Mouse (Mus musculus): ENCODE data around the gene Gm21789. TPM values are rescaled to one million over a fixed set of nuclear protein-coding genes. Genes with fewer than 3 reads are reported as not detected.
"Not testable (repeated sequence)": the region's sequence is repeated elsewhere in the genome, so short reads cannot be mapped to it uniquely, and the experiment has no call there.

Gene Gm21789
- not detected in 2 replicates for polyA plus RNA-seq (2014; fragmentation: Nextera tagmentation; extraction: Ambion mirVana)

GRCm38 (mm10) chrX:32941468-32941867 is at the start of gene Gm21789:
Gene Gm21789 (plus strand): TSS chrX:32941768.
- H3K27ac ChIP-seq (replicated peaks; ENCODE audit: low read depth, low read length); H3K36me3 ChIP-seq (ENCODE audit: control insufficient read depth, insufficient read depth, low read length); DNase-seq (ENCODE audit: low spot score); H3K27me3 ChIP-seq (ENCODE audit: control insufficient read depth, insufficient read depth, low read length); ATAC-seq (ENCODE audit: insufficient number of reproducible peaks, low FRiP score, low TSS enrichment, low read depth); H3K4me2 ChIP-seq (ENCODE audit: low read depth, severe bottlenecking); H3K9ac ChIP-seq (ENCODE audit: low read length); H3K4me1 ChIP-seq (ENCODE audit: control insufficient read depth, insufficient read depth, low read length); H3K4me3 ChIP-seq (ENCODE audit: low read depth, low read length); H3K9me3 ChIP-seq (ENCODE audit: control insufficient read depth, low read length): not testable (repeated sequence)
- WGBS = no CpG with 5 or more reads among the region's 1 CpGs

DNA sequence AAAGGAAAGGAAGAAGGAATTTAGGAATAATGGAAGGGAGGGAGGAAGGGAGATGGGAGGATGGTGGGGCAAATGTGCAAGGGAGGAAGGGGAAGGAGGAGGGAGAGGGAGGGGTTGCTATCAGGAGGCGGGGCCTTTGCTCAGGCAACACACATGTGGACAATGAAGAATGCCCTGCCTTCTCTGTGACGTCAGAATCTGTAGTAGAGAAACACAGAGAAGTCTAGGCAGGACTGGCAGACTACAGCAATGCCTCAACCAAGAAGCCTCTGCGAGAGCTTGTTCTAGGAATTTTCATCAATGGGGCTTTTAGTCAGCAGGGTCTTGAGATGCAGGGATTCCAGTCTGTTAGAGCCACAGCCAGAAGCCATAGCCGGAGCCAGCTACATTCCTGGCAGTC is 47.2 kb upstream of the Gm21789 start, which contains the start of gene Btbd35f30:
Gene Btbd35f30 (plus strand): TSS at position 301 of the 400 bp plus-strand sequence.
- not testable (repeated sequence) for H3K9ac ChIP-seq (ENCODE audit: low read length); DNase-seq (ENCODE audit: low spot score); H3K4me1 ChIP-seq (ENCODE audit: control insufficient read depth, insufficient read depth, low read length); H3K4me3 ChIP-seq (ENCODE audit: low read depth, low read length); ATAC-seq (ENCODE audit: insufficient number of reproducible peaks, low FRiP score, low TSS enrichment, low read depth); H3K27ac ChIP-seq (replicated peaks; ENCODE audit: low read depth, low read length); H3K9me3 ChIP-seq (ENCODE audit: control insufficient read depth, low read length); H3K4me2 ChIP-seq (ENCODE audit: low read depth, severe bottlenecking); H3K27me3 ChIP-seq (ENCODE audit: control insufficient read depth, insufficient read depth, low read length); H3K36me3 ChIP-seq (ENCODE audit: control insufficient read depth, insufficient read depth, low read length)
- no CpG with 5 or more reads among the region's 4 CpGs for WGBS

DNA sequence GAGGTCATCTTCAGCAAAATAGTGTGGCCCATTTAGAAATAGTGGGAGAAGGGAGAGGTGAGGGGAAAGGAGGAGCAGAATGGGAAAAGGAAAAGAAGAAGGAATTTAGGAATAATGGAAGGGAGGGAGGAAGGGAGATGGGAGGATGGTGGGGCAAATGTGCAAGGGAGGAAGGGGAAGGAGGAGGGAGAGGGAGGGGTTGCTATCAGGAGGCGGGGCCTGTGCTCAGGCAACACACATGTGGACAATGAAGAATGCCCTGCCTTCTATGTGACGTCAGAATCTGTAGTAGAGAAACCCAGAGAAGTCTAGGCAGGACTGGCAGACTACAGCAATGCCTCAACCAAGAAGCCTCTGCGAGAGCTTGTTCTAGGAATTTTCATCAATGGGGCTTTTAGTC is 32.0 kb downstream of the Gm21789 start, which contains the start of gene Btbd35f5:
Gene Btbd35f5 (plus strand): TSS at position 301 of the 400 bp plus-strand sequence.
- not testable (repeated sequence) for H3K9me3 ChIP-seq (ENCODE audit: control insufficient read depth, low read length); H3K4me3 ChIP-seq (ENCODE audit: low read depth, low read length); ATAC-seq (ENCODE audit: insufficient number of reproducible peaks, low FRiP score, low TSS enrichment, low read depth); DNase-seq (ENCODE audit: low spot score); H3K4me2 ChIP-seq (ENCODE audit: low read depth, severe bottlenecking); H3K36me3 ChIP-seq (ENCODE audit: control insufficient read depth, insufficient read depth, low read length); H3K4me1 ChIP-seq (ENCODE audit: control insufficient read depth, insufficient read depth, low read length); H3K27me3 ChIP-seq (ENCODE audit: control insufficient read depth, insufficient read depth, low read length); H3K9ac ChIP-seq (ENCODE audit: low read length); H3K27ac ChIP-seq (replicated peaks; ENCODE audit: low read depth, low read length)
- WGBS = no CpG with 5 or more reads among the region's 3 CpGs

Other genes with a start within 250 kb of the Gm21789 start
- gene Btbd35f21, start 215.7 kb upstream of the Gm21789 start, polyA plus RNA-seq (2014; fragmentation: Nextera tagmentation; extraction: Ambion mirVana) = not detected in 2 replicates
- not detected in 2 replicates for gene Btbd35f30, start 47.1 kb upstream of the Gm21789 start, polyA plus RNA-seq (2014; fragmentation: Nextera tagmentation; extraction: Ambion mirVana)
- gene Btbd35f5, start 32.1 kb downstream of the Gm21789 start, polyA plus RNA-seq (2014; fragmentation: Nextera tagmentation; extraction: Ambion mirVana) = not detected in 2 replicates

All from limb, embryonic 11.5 days (tissue).